Mouse (Mus musculus): ENCODE measurements around the gene Ccdc13. TPM values are rescaled to one million over a fixed set of nuclear protein-coding genes. Genes with fewer than 3 reads are reported as not detected.

Gene Ccdc13
- polyA plus RNA-seq, 1 experiment from 2014 or later, result 0.56 TPM

- peak overlapping the region; percentile 40; the same call in 1 of the 2 replicates for H3K9ac ChIP-seq (ENCODE audit: low read length)
Measured at GRCm38 (mm10) chr9:121778066-121778624, 61.1 kb downstream of the Ccdc13 start.

GRCm38 (mm10) chr9:121777484-121778065, 61.7 kb downstream of the Ccdc13 start, which contains the start of gene Klhl40:
Gene Klhl40 (plus strand): TSS chr9:121777607.
- 16% methylated on average over 30 of the region's 30 CpGs for WGBS
- Histone ChIP-seq H3K9me3 (replicated peaks; ENCODE audit: control insufficient read depth, low read length) (no peaks in the 10 kb centered on the region), H3K36me3 (ENCODE audit: control insufficient read depth, insufficient read depth, low read length) (no peaks in the 10 kb centered on the region), H3K27me3 (ENCODE audit: control insufficient read depth, insufficient read depth, low read length) (peaks cover 34% of the 10 kb centered on the region), H3K4me1 (ENCODE audit: control insufficient read depth, insufficient read depth, low read length) (peaks cover 6% of the 10 kb centered on the region; the same call in 1 of the 2 replicates), H3K9ac (ENCODE audit: low read length) (peak within 1 kb of the TSS; percentile 40; the same call in 1 of the 2 replicates), H3K4me3 (replicated peaks; ENCODE audit: low read length) (peak within 1 kb of the TSS; percentile 36), H3K27ac (ENCODE audit: low read length) (no peak within 1 kb of the TSS), H3K4me2 (ENCODE audit: low read depth, low read length) (peak within 1 kb of the TSS; percentile 61)
- 0 out of 2 replicates have a peak, but pooled peaks have one; percentile 23 for ATAC-seq (ENCODE audit: insufficient read depth, low FRiP score)

More at GRCm38 (mm10) chr9:121778066-121778624, 61.1 kb downstream of the Ccdc13 start:
- no peak overlapping the region for H3K27ac ChIP-seq (ENCODE audit: low read length)
- 9% methylated on average over 54 of the region's 54 CpGs for WGBS
- H3K36me3 ChIP-seq (ENCODE audit: control insufficient read depth, insufficient read depth, low read length), result no peaks in the 10 kb centered on the region
- no peak for ATAC-seq (ENCODE audit: insufficient read depth, low FRiP score)
- H3K9me3 ChIP-seq (replicated peaks; ENCODE audit: control insufficient read depth, low read length), result no peaks in the 10 kb centered on the region
- H3K4me1 ChIP-seq (ENCODE audit: control insufficient read depth, insufficient read depth, low read length), result peaks cover 6% of the 10 kb centered on the region; the same call in 1 of the 2 replicates
- peaks cover 34% of the 10 kb centered on the region for H3K27me3 ChIP-seq (ENCODE audit: control insufficient read depth, insufficient read depth, low read length)
- peak overlapping the region; percentile 61 for H3K4me2 ChIP-seq (ENCODE audit: low read depth, low read length)
- H3K4me3 ChIP-seq (replicated peaks; ENCODE audit: low read length), result peak overlapping the region; percentile 36

GRCm38 (mm10) chr9:121776511-121776910, 62.8 kb downstream of the Ccdc13 start:
- no peaks in the 10 kb centered on the region for H3K9me3 ChIP-seq (replicated peaks; ENCODE audit: control insufficient read depth, low read length)
- H3K4me1 ChIP-seq (ENCODE audit: control insufficient read depth, insufficient read depth, low read length), result peaks cover 6% of the 10 kb centered on the region; the same call in 1 of the 2 replicates
- no peak overlapping the region for H3K4me2 ChIP-seq (ENCODE audit: low read depth, low read length)
- no peaks in the 10 kb centered on the region for H3K36me3 ChIP-seq (ENCODE audit: control insufficient read depth, insufficient read depth, low read length)
- peaks cover 34% of the 10 kb centered on the region for H3K27me3 ChIP-seq (ENCODE audit: control insufficient read depth, insufficient read depth, low read length)
- no peak overlapping the region for H3K4me3 ChIP-seq (replicated peaks; ENCODE audit: low read length)
- no peak for ATAC-seq (ENCODE audit: insufficient read depth, low FRiP score)
- 79% methylated on average over 7 of the region's 7 CpGs for WGBS
- no peak overlapping the region for H3K27ac ChIP-seq (ENCODE audit: low read length)
- H3K9ac ChIP-seq (ENCODE audit: low read length), result no peak overlapping the region

GRCm38 (mm10) chr9:121775951-121776350, 63.3 kb downstream of the Ccdc13 start:
- Histone ChIP-seq H3K9ac (ENCODE audit: low read length) (no peak overlapping the region), H3K4me2 (ENCODE audit: low read depth, low read length) (no peak overlapping the region), H3K4me1 (ENCODE audit: control insufficient read depth, insufficient read depth, low read length) (peaks cover 6% of the 10 kb centered on the region; the same call in 1 of the 2 replicates), H3K27me3 (ENCODE audit: control insufficient read depth, insufficient read depth, low read length) (peaks cover 34% of the 10 kb centered on the region), H3K9me3 (replicated peaks; ENCODE audit: control insufficient read depth, low read length) (no peaks in the 10 kb centered on the region), H3K36me3 (ENCODE audit: control insufficient read depth, insufficient read depth, low read length) (no peaks in the 10 kb centered on the region), H3K4me3 (replicated peaks; ENCODE audit: low read length) (no peak overlapping the region), H3K27ac (ENCODE audit: low read length) (no peak overlapping the region)
- WGBS, result 77% methylated on average over 10 of the region's 10 CpGs
- ATAC-seq (ENCODE audit: insufficient read depth, low FRiP score), result no peak

- H3K36me3 ChIP-seq (ENCODE audit: control insufficient read depth, insufficient read depth, low read length), result peaks cover 3% of the 10 kb centered on the region; the same call in 1 of the 2 replicates
- H3K4me1 ChIP-seq (ENCODE audit: control insufficient read depth, insufficient read depth, low read length), result no peaks in the 10 kb centered on the region; the same call in 1 of the 2 replicates
- WGBS, result 61% methylated on average over 5 of the region's 5 CpGs
- H3K4me2 ChIP-seq (ENCODE audit: low read depth, low read length), result no peak overlapping the region
- ATAC-seq (ENCODE audit: insufficient read depth, low FRiP score), result no peak
- H3K27me3 ChIP-seq (ENCODE audit: control insufficient read depth, insufficient read depth, low read length), result peaks cover 17% of the 10 kb centered on the region
- no peak overlapping the region for H3K4me3 ChIP-seq (replicated peaks; ENCODE audit: low read length)
- H3K27ac ChIP-seq (ENCODE audit: low read length), result no peak overlapping the region
- H3K9ac ChIP-seq (ENCODE audit: low read length), result no peak overlapping the region
- no peaks in the 10 kb centered on the region for H3K9me3 ChIP-seq (replicated peaks; ENCODE audit: control insufficient read depth, low read length)
Measured at GRCm38 (mm10) chr9:121772412-121772811, 66.8 kb downstream of the Ccdc13 start.

- no peak overlapping the region for H3K4me2 ChIP-seq (ENCODE audit: low read depth, low read length)
- H3K9ac ChIP-seq (ENCODE audit: low read length), result no peak overlapping the region
- H3K4me3 ChIP-seq (replicated peaks; ENCODE audit: low read length), result no peak overlapping the region
- H3K27me3 ChIP-seq (ENCODE audit: control insufficient read depth, insufficient read depth, low read length), result no peaks in the 10 kb centered on the region
- peaks cover 18% of the 10 kb centered on the region for H3K36me3 ChIP-seq (ENCODE audit: control insufficient read depth, insufficient read depth, low read length)
- no peaks in the 10 kb centered on the region for H3K9me3 ChIP-seq (replicated peaks; ENCODE audit: control insufficient read depth, low read length)
- no peak overlapping the region for H3K27ac ChIP-seq (ENCODE audit: low read length)
- no peak for ATAC-seq (ENCODE audit: insufficient read depth, low FRiP score)
- WGBS, result 85% methylated on average over 16 of the region's 16 CpGs
- peaks cover 11% of the 10 kb centered on the region for H3K4me1 ChIP-seq (ENCODE audit: control insufficient read depth, insufficient read depth, low read length)
Measured at GRCm38 (mm10) chr9:121765166-121765855, 74.0 kb downstream of the Ccdc13 start.

GRCm38 (mm10) chr9:121763716-121764115, 75.5 kb downstream of the Ccdc13 start:
- Histone ChIP-seq H3K27ac (ENCODE audit: low read length) (no peak overlapping the region), H3K9me3 (replicated peaks; ENCODE audit: control insufficient read depth, low read length) (no peaks in the 10 kb centered on the region), H3K36me3 (ENCODE audit: control insufficient read depth, insufficient read depth, low read length) (peaks cover 18% of the 10 kb centered on the region), H3K9ac (ENCODE audit: low read length) (no peak overlapping the region), H3K4me3 (replicated peaks; ENCODE audit: low read length) (no peak overlapping the region), H3K4me2 (ENCODE audit: low read depth, low read length) (no peak overlapping the region), H3K4me1 (ENCODE audit: control insufficient read depth, insufficient read depth, low read length) (peaks cover 12% of the 10 kb centered on the region), H3K27me3 (ENCODE audit: control insufficient read depth, insufficient read depth, low read length) (no peaks in the 10 kb centered on the region)
- WGBS, result 86% methylated on average over 19 of the region's 19 CpGs
- no peak for ATAC-seq (ENCODE audit: insufficient read depth, low FRiP score)

GRCm38 (mm10) chr9:121762761-121763160, 76.5 kb downstream of the Ccdc13 start:
- no peak overlapping the region for H3K27ac ChIP-seq (ENCODE audit: low read length)
- no peak overlapping the region for H3K9ac ChIP-seq (ENCODE audit: low read length)
- no peaks in the 10 kb centered on the region for H3K9me3 ChIP-seq (replicated peaks; ENCODE audit: control insufficient read depth, low read length)
- no peak for ATAC-seq (ENCODE audit: insufficient read depth, low FRiP score)
- WGBS, result 91% methylated on average over 25 of the region's 25 CpGs
- H3K4me1 ChIP-seq (ENCODE audit: control insufficient read depth, insufficient read depth, low read length), result peaks cover 19% of the 10 kb centered on the region
- peaks cover 18% of the 10 kb centered on the region for H3K36me3 ChIP-seq (ENCODE audit: control insufficient read depth, insufficient read depth, low read length)
- no peaks in the 10 kb centered on the region for H3K27me3 ChIP-seq (ENCODE audit: control insufficient read depth, insufficient read depth, low read length)
- H3K4me2 ChIP-seq (ENCODE audit: low read depth, low read length), result no peak overlapping the region
- no peak overlapping the region for H3K4me3 ChIP-seq (replicated peaks; ENCODE audit: low read length)

- Histone ChIP-seq H3K4me2 (ENCODE audit: low read depth, low read length) (no peak overlapping the region), H3K9ac (ENCODE audit: low read length) (no peak overlapping the region), H3K27me3 (ENCODE audit: control insufficient read depth, insufficient read depth, low read length) (no peaks in the 10 kb centered on the region), H3K9me3 (replicated peaks; ENCODE audit: control insufficient read depth, low read length) (no peaks in the 10 kb centered on the region), H3K4me1 (ENCODE audit: control insufficient read depth, insufficient read depth, low read length) (peaks cover 19% of the 10 kb centered on the region), H3K36me3 (ENCODE audit: control insufficient read depth, insufficient read depth, low read length) (peaks cover 13% of the 10 kb centered on the region), H3K27ac (ENCODE audit: low read length) (no peak overlapping the region), H3K4me3 (replicated peaks; ENCODE audit: low read length) (no peak overlapping the region)
- whole genome bisulfite sequencing, result 85% methylated on average over 10 of the region's 10 CpGs
- ATAC-seq (ENCODE audit: insufficient read depth, low FRiP score), result no peak
Measured at GRCm38 (mm10) chr9:121762248-121762647, 77.0 kb downstream of the Ccdc13 start.
